Mouse (Mus musculus) kidney, postnatal 25 days (tissue): Measurements from ENCODE around the gene Meox1.
A peak's percentile ranks its signal among the peaks of the same experiment; 100 is the strongest.

Experiments used
- DNase-seq, 2 experiments: peaks; one replicate each; pipeline ENCODE4 v3.0.0; 2021; ENCODE audit warnings: mixed read lengths in 2 of 2

The Meox1 gene

GRCm38 (mm10) chr11:101896546-101897361, 2.6 kb upstream of the Meox1 start:
- DNase-seq = peak; percentile 76 to 91

- DNase-seq = peak; percentile 53 to 70
Observed at GRCm38 (mm10) chr11:101893560-101893959, 614 bp downstream of the Meox1 start.

- peak; percentile 34 to 46 for DNase-seq
Observed at GRCm38 (mm10) chr11:101891451-101891850, 2.7 kb downstream of the Meox1 start.

DNA sequence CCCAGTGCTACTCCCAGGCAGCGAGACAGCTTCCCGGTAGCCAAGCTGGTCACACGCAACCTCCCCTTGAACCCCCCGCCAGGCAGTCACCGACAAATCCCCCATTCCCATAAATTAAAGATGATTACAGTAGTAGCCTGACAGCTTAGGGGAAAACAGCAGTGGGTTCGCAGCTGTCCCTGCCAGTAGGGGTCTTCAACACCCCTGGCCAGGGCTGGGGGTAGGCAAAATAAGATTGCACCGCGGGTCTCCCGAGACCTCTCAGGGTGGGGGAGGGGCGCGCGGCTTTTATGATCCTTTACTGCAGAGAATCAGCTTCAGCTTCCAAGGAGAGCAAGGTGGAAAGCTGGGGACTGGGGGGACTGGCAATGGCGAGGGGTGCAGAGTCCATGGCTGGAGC, 4.4 kb downstream of the Meox1 start:
- DNase-seq = peak in 1 of 2 experiments; percentile 31

- DNase-seq = no peak
Observed at GRCm38 (mm10) chr11:101888820-101889219, 5.4 kb downstream of the Meox1 start.

- DNase-seq = no peak
Observed at GRCm38 (mm10) chr11:101886436-101886835, 7.7 kb downstream of the Meox1 start.

DNA sequence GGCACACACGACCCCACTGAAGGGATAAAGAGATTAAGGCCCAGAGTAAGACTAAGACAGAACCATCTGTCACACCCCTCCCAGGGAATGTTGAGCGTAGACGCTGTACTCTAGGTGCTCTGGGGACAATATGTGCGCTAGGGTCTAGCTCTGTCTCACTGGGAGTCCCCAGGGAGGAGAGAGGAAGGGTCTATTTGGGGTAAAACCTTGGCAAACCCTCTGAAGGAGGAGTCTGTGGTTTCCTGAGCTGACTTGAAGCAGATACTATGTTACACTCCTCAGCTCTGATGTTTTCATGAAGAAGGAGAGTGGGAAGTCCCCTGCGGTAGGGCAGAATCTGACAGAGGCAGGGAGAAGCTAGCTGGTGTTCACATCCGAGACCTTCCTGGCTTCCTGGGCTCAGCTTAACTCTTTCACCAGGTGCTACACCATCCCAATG, 8.3 kb downstream of the Meox1 start:
- no peak for DNase-seq

DNA sequence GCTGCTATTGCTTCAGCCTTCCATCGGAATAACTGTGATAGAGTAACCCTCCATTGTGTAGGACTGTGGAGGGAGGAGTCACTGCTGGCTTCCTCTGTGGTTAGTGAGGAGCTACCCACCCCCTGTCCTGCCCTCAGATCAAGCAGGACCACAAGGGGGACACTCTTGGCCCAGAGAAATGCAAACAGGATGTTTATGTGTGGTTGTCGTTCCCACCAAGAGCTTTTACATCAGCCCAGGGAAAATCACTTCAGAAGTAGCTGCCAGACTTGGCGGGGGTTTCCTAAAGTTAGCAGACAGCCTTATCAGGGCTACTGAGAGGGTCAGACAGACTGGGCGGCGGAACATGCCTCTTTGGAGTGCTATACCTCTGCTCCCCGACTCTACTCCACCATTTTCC, 8.9 kb downstream of the Meox1 start:
- peak; percentile 25 to 59 for DNase-seq

GRCm38 (mm10) chr11:101883911-101884310, 10.3 kb downstream of the Meox1 start:
- DNase-seq = no peak

- DNase-seq = no peak
Observed at GRCm38 (mm10) chr11:101882500-101883290, 11.5 kb downstream of the Meox1 start.

DNA sequence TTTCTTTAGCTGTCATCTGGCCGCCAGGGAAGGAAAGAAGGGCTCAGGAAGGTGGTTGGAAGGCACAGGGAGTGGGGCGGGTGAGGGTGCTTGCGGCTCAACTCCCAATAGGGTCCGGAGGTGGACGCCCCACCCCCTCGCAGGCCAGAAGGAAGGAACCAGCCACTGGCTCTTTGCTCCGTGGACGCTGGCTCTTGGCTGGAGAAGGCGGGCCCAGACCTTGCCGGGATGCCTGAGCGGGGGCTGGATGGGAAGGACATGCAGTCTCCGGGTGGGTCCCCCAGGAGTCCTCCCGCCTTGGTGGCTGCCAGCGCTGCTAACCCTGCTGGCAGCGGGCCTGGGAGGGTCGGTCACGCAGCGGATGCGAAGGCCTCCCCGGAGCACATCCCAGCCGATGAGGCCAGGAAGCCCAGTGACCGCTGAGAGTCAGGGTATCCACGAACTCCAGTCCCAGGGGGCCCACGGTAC, 12.5 kb downstream of the Meox1 start:
- peak; percentile 84 to 93 for DNase-seq

DNA sequence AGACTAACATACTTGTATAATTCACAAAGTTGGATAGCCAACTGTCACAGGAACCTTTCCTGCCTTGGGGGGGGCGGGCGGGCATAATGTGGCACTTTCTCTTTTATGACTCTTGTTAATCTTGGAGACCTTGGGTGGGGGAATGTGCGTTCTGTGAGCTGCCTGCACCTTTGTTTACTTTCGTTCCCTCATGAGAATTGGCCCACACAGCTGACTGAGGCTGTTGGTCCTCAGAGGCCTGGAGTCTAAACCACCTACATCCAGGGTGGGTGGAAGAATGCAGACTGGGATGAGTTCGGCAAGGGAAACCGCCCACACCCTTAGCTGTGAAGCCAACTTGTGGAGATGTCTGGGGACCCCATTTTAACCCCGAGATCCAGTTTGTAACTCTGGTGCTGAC, 13.0 kb downstream of the Meox1 start:
- DNase-seq = no peak

- DNase-seq = no peak
Observed at GRCm38 (mm10) chr11:101879672-101880071, 14.5 kb downstream of the Meox1 start.

DNA sequence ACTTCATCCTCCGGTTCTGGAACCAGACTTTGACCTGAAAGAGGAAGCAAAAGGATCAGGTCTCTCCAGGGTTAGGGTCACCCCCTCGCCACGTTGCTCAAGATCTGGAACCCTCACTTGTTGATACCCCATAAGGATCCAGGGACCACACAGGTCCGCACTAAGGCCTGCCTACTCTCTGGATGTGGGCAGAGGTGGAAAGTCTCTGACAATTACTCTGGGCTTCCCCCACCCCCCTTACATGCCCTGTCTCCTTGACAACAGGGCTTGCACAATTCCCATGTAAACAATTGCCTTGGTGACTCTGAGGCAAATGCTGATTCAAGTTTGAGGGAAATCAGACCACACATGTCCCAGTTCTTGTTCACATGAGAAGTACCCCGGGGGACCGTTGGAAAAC, 15.5 kb downstream of the Meox1 start:
- DNase-seq = no peak

GRCm38 (mm10) chr11:101874978-101875377, 19.2 kb downstream of the Meox1 start:
- no peak for DNase-seq

DNA sequence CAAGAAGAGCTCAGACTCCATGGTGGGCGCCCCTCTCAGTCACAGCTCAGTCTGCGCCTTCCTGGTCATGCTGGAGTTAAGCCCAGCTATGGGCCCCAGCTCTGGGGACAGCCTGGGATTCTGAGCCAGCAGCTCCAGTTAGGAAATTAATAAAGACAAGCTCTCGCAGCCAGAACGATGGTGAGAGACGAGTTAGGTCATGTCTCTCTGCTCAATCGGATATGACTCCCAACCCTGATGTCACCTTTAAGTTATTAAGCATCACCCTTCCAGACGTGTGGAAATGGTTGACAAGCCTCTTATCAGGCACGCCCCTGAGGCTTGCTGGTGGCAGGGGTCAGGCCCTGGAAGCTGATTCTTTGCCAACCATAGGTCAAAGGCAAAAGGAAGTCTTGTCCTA, 20.3 kb downstream of the Meox1 start:
- DNase-seq = peak; percentile 36 to 55

GRCm38 (mm10) chr11:101871435-101871834, 22.7 kb downstream of the Meox1 start:
- no peak for DNase-seq

GRCm38 (mm10) chr11:101870067-101870765, 24.0 kb downstream of the Meox1 start:
- peak; percentile 48 to 54 for DNase-seq

GRCm38 (mm10) chr11:101867513-101868052, 26.6 kb downstream of the Meox1 start:
- no peak for DNase-seq

- no peak for DNase-seq
Observed at GRCm38 (mm10) chr11:101858742-101859141, 35.4 kb downstream of the Meox1 start.

- DNase-seq = peak; percentile 35 to 65
Observed at GRCm38 (mm10) chr11:101855950-101856712, 38.0 kb downstream of the Meox1 start.

- peak; percentile 45 to 79 for DNase-seq
Observed at GRCm38 (mm10) chr11:101851042-101851441, 43.1 kb downstream of the Meox1 start.
